Mouse (Mus musculus): ENCODE results near the gene Zfhx3. TPM values are rescaled to one million over a fixed set of nuclear protein-coding genes. Genes with fewer than 3 reads are reported as not detected.

Zfhx3 gene
- polyA plus RNA-seq, 1 experiment from 2014 or later = 32.2 TPM

- Histone ChIP-seq H3K27ac (ENCODE audit: low read depth, low read length) (no peak overlapping the region), H3K27me3 (ENCODE audit: control insufficient read depth, insufficient read depth, low read length) (no peaks in the 10 kb centered on the region), H3K9me3 (ENCODE audit: control insufficient read depth, low read length) (no peaks in the 10 kb centered on the region), H3K9ac (replicated peaks; ENCODE audit: low read depth, low read length) (no peak overlapping the region), H3K4me1 (ENCODE audit: control insufficient read depth, insufficient read depth, low read length) (0 out of 2 replicates have a peak, but pooled peaks cover 3% of the 10 kb centered on the region), H3K4me3 (ENCODE audit: low read depth, low read length) (no peak overlapping the region), H3K4me2 (ENCODE audit: low read depth, low read length) (no peak overlapping the region), H3K36me3 (ENCODE audit: control insufficient read depth, insufficient read depth, low read length) (no peaks in the 10 kb centered on the region)
- 29% methylated on average over 4 of the region's 4 CpGs for WGBS
- no peak for ATAC-seq (ENCODE audit: low read depth)
Observed at GRCm38 (mm10) chr8:108361402-108361801, 419.0 kb downstream of the Zfhx3 start.

DNA sequence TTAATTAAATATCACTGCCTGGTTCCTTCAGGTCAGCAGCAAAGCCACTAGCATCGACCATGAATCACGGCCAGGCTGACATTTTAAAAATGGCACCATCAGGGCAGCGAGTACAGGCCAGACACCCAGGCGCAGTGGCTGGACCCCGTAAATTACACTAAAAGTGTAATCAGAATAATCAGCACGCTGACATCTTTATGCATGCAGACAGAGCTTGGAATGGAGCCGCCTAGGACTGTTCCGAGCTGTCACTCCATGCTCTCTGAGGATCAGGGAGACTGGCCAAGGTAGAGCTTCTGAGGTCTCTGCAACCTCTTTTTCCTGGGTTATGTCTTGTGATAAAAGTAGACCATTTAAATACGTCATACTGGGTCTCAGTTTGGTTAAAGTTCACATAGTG lies 420.0 kb downstream of the Zfhx3 start:
- no peak overlapping the region for H3K27ac ChIP-seq (ENCODE audit: low read depth, low read length)
- WGBS = 34% methylated on average over 9 of the region's 9 CpGs
- H3K4me1 ChIP-seq (ENCODE audit: control insufficient read depth, insufficient read depth, low read length) = 0 out of 2 replicates have a peak, but pooled peaks cover 3% of the 10 kb centered on the region
- no peak overlapping the region for H3K4me3 ChIP-seq (ENCODE audit: low read depth, low read length)
- no peaks in the 10 kb centered on the region for H3K9me3 ChIP-seq (ENCODE audit: control insufficient read depth, low read length)
- H3K27me3 ChIP-seq (ENCODE audit: control insufficient read depth, insufficient read depth, low read length) = no peaks in the 10 kb centered on the region
- H3K4me2 ChIP-seq (ENCODE audit: low read depth, low read length) = no peak overlapping the region
- ATAC-seq (ENCODE audit: low read depth) = no peak
- no peaks in the 10 kb centered on the region for H3K36me3 ChIP-seq (ENCODE audit: control insufficient read depth, insufficient read depth, low read length)
- H3K9ac ChIP-seq (replicated peaks; ENCODE audit: low read depth, low read length) = no peak overlapping the region

DNA sequence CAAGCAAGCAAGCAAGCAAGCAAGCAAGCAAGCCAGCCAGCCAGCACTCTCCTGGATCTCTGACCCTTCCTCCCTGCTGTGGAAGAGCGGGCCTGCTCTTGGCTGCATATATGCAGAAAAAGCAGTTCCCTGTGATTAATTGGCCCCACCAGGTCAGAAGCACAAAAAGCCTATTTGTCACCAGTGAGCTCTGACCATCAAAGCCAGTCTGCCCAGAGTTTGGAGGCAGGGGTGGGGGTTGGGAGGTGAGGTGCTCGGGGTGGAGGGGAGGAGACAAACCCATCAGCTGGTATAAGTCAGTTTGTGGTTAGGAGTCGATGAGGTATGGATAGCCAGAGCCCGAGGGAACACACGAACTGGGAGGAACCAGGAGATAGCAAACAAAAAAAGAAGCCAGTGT lies 421.0 kb downstream of the Zfhx3 start:
- ATAC-seq (ENCODE audit: low read depth) = no peak
- Histone ChIP-seq H3K4me3 (ENCODE audit: low read depth, low read length) (no peak overlapping the region), H3K27ac (ENCODE audit: low read depth, low read length) (no peak overlapping the region), H3K36me3 (ENCODE audit: control insufficient read depth, insufficient read depth, low read length) (no peaks in the 10 kb centered on the region), H3K4me1 (ENCODE audit: control insufficient read depth, insufficient read depth, low read length) (0 out of 2 replicates have a peak, but pooled peaks cover 3% of the 10 kb centered on the region), H3K9me3 (ENCODE audit: control insufficient read depth, low read length) (no peaks in the 10 kb centered on the region), H3K4me2 (ENCODE audit: low read depth, low read length) (no peak overlapping the region), H3K9ac (replicated peaks; ENCODE audit: low read depth, low read length) (no peak overlapping the region), H3K27me3 (ENCODE audit: control insufficient read depth, insufficient read depth, low read length) (no peaks in the 10 kb centered on the region)
- 17% methylated on average over 5 of the region's 5 CpGs for WGBS

DNA sequence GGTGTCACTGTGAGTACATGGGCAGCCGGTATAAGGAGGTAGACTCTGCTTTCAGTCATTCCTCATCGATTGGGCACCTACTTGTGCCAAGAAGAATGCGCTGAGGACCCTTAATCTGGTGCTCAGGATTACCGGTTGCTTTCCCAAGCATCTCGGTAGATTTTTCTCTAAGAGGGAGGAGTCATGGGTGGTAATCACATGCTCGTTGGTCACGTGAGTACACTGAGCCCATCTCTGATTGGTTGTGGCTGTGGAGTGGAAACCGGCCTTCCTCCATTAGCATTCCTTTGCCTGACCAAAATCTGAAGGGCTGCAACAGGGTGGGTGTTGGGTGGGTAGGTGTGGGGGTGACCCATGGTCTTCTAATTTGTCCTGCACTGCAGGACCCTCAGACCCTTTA lies 421.4 kb downstream of the Zfhx3 start:
- WGBS = 58% methylated on average over 8 of the region's 8 CpGs
- Histone ChIP-seq H3K4me3 (ENCODE audit: low read depth, low read length) (no peak overlapping the region), H3K27me3 (ENCODE audit: control insufficient read depth, insufficient read depth, low read length) (no peaks in the 10 kb centered on the region), H3K9ac (replicated peaks; ENCODE audit: low read depth, low read length) (no peak overlapping the region), H3K4me2 (ENCODE audit: low read depth, low read length) (no peak overlapping the region), H3K4me1 (ENCODE audit: control insufficient read depth, insufficient read depth, low read length) (0 out of 2 replicates have a peak, but pooled peaks cover 3% of the 10 kb centered on the region), H3K36me3 (ENCODE audit: control insufficient read depth, insufficient read depth, low read length) (no peaks in the 10 kb centered on the region), H3K27ac (ENCODE audit: low read depth, low read length) (no peak overlapping the region), H3K9me3 (ENCODE audit: control insufficient read depth, low read length) (no peaks in the 10 kb centered on the region)
- ATAC-seq (ENCODE audit: low read depth) = no peak

- H3K4me1 ChIP-seq (ENCODE audit: control insufficient read depth, insufficient read depth, low read length) = peaks cover 5% of the 10 kb centered on the region; the same call in 1 of the 2 replicates
- H3K9me3 ChIP-seq (ENCODE audit: control insufficient read depth, low read length) = no peaks in the 10 kb centered on the region
- H3K36me3 ChIP-seq (ENCODE audit: control insufficient read depth, insufficient read depth, low read length) = no peaks in the 10 kb centered on the region
- H3K9ac ChIP-seq (replicated peaks; ENCODE audit: low read depth, low read length) = no peak overlapping the region
- no peak overlapping the region for H3K4me3 ChIP-seq (ENCODE audit: low read depth, low read length)
- ATAC-seq (ENCODE audit: low read depth) = peak; percentile 38; the same call in 1 of the 2 replicates
- WGBS = 26% methylated on average over 6 of the region's 6 CpGs
- no peak overlapping the region for H3K27ac ChIP-seq (ENCODE audit: low read depth, low read length)
- no peak overlapping the region for H3K4me2 ChIP-seq (ENCODE audit: low read depth, low read length)
- H3K27me3 ChIP-seq (ENCODE audit: control insufficient read depth, insufficient read depth, low read length) = no peaks in the 10 kb centered on the region
Observed at GRCm38 (mm10) chr8:108369081-108369480, 426.6 kb downstream of the Zfhx3 start.

DNA sequence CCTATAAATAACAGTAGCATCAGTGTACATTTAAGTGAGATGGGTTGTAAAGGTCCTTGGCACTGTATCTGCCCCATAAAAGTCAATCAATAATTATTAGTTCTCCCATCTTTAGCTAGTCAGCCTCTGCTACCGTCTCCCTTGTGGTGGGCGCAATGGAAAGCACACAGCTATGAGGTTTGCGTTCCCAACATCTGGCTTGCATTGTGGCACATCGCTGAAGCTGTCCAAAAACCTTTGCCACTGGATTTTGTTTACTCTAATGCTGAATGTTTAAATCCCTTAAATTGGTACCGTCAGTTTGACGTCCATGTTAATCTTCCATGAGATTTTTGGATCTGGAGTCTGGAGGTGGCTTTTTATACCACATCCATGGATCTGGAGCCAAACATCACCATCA lies 428.3 kb downstream of the Zfhx3 start:
- H3K4me2 ChIP-seq (ENCODE audit: low read depth, low read length) = no peak overlapping the region
- H3K36me3 ChIP-seq (ENCODE audit: control insufficient read depth, insufficient read depth, low read length) = no peaks in the 10 kb centered on the region
- H3K4me3 ChIP-seq (ENCODE audit: low read depth, low read length) = no peak overlapping the region
- H3K27me3 ChIP-seq (ENCODE audit: control insufficient read depth, insufficient read depth, low read length) = peaks cover 3% of the 10 kb centered on the region; the same call in 1 of the 2 replicates
- H3K9me3 ChIP-seq (ENCODE audit: control insufficient read depth, low read length) = no peaks in the 10 kb centered on the region
- no peak for ATAC-seq (ENCODE audit: low read depth)
- 92% methylated on average over 6 of the region's 6 CpGs for WGBS
- no peak overlapping the region for H3K27ac ChIP-seq (ENCODE audit: low read depth, low read length)
- H3K9ac ChIP-seq (replicated peaks; ENCODE audit: low read depth, low read length) = no peak overlapping the region
- H3K4me1 ChIP-seq (ENCODE audit: control insufficient read depth, insufficient read depth, low read length) = peaks cover 5% of the 10 kb centered on the region; the same call in 1 of the 2 replicates

GRCm38 (mm10) chr8:108373046-108373445 lies 430.6 kb downstream of the Zfhx3 start:
- 5% methylated on average over 7 of the region's 7 CpGs for WGBS
- no peak overlapping the region for H3K4me2 ChIP-seq (ENCODE audit: low read depth, low read length)
- H3K27ac ChIP-seq (ENCODE audit: low read depth, low read length) = no peak overlapping the region

GRCm38 (mm10) chr8:108378036-108378435 lies 435.6 kb downstream of the Zfhx3 start:
- 31% methylated on average over 2 of the region's 2 CpGs for WGBS
- H3K36me3 ChIP-seq (ENCODE audit: control insufficient read depth, insufficient read depth, low read length) = no peaks in the 10 kb centered on the region
- no peak for ATAC-seq (ENCODE audit: low read depth)
- peaks cover 3% of the 10 kb centered on the region; the same call in 1 of the 2 replicates for H3K4me1 ChIP-seq (ENCODE audit: control insufficient read depth, insufficient read depth, low read length)
- H3K9me3 ChIP-seq (ENCODE audit: control insufficient read depth, low read length) = no peaks in the 10 kb centered on the region
- H3K4me3 ChIP-seq (ENCODE audit: low read depth, low read length) = no peak overlapping the region
- no peak overlapping the region for H3K9ac ChIP-seq (replicated peaks; ENCODE audit: low read depth, low read length)
- H3K4me2 ChIP-seq (ENCODE audit: low read depth, low read length) = no peak overlapping the region
- no peak overlapping the region for H3K27ac ChIP-seq (ENCODE audit: low read depth, low read length)
- peaks cover 3% of the 10 kb centered on the region; the same call in 1 of the 2 replicates for H3K27me3 ChIP-seq (ENCODE audit: control insufficient read depth, insufficient read depth, low read length)

More at GRCm38 (mm10) chr8:108373046-108373445, 430.6 kb downstream of the Zfhx3 start:
- no peak overlapping the region for H3K9ac ChIP-seq (replicated peaks; ENCODE audit: low read depth, low read length)
- ATAC-seq (ENCODE audit: low read depth) = no peak
- peaks cover 5% of the 10 kb centered on the region; the same call in 1 of the 2 replicates for H3K4me1 ChIP-seq (ENCODE audit: control insufficient read depth, insufficient read depth, low read length)
- no peaks in the 10 kb centered on the region for H3K9me3 ChIP-seq (ENCODE audit: control insufficient read depth, low read length)
- H3K4me3 ChIP-seq (ENCODE audit: low read depth, low read length) = no peak overlapping the region
- H3K27me3 ChIP-seq (ENCODE audit: control insufficient read depth, insufficient read depth, low read length) = peaks cover 3% of the 10 kb centered on the region; the same call in 1 of the 2 replicates
- no peaks in the 10 kb centered on the region for H3K36me3 ChIP-seq (ENCODE audit: control insufficient read depth, insufficient read depth, low read length)

- H3K4me3 ChIP-seq (ENCODE audit: low read depth, low read length) = no peak overlapping the region
- no peak overlapping the region for H3K9ac ChIP-seq (replicated peaks; ENCODE audit: low read depth, low read length)
- no peak overlapping the region for H3K4me2 ChIP-seq (ENCODE audit: low read depth, low read length)
- H3K4me1 ChIP-seq (ENCODE audit: control insufficient read depth, insufficient read depth, low read length) = 0 out of 2 replicates have a peak, but pooled peaks cover 4% of the 10 kb centered on the region
- no peaks in the 10 kb centered on the region for H3K36me3 ChIP-seq (ENCODE audit: control insufficient read depth, insufficient read depth, low read length)
- no peaks in the 10 kb centered on the region for H3K9me3 ChIP-seq (ENCODE audit: control insufficient read depth, low read length)
- WGBS = 52% methylated on average over 4 of the region's 4 CpGs
- 0 out of 2 replicates have a peak, but pooled peaks cover 2% of the 10 kb centered on the region for H3K27me3 ChIP-seq (ENCODE audit: control insufficient read depth, insufficient read depth, low read length)
- no peak overlapping the region for H3K27ac ChIP-seq (ENCODE audit: low read depth, low read length)
- no peak for ATAC-seq (ENCODE audit: low read depth)
Observed at GRCm38 (mm10) chr8:108383121-108383520, 440.7 kb downstream of the Zfhx3 start.

All from neural tube, embryonic 14.5 days (tissue).